Mouse (Mus musculus) embryonic facial prominence, embryonic 10.5 days (tissue): ENCODE results near the gene Tcf7. TPM values are rescaled to one million over a fixed set of nuclear protein-coding genes. Genes with fewer than 3 reads are reported as not detected.

ENCODE experiments used
- DNase-seq: peaks from one replicate; pipeline ENCODE4 v3.0.0-alpha.2; 2017; ENCODE audit warnings: low spot score
- H3K27ac ChIP-seq: fragments of 300-500 bp; sonication (generic); replicated peaks from 2 replicates; pipeline ENCODE4 v1.5.1; 2016; ENCODE audit warnings: mild to moderate bottlenecking
- H3K27me3 ChIP-seq: fragments of 300-500 bp; sonication (generic); replicated peaks from 2 replicates; pipeline ENCODE4 v1.6.1; 2016; ENCODE audit warnings: low read depth, mild to moderate bottlenecking; ENCODE audit not compliant: poor library complexity, severe bottlenecking
- H3K36me3 ChIP-seq: fragments of 300-500 bp; sonication (generic); replicated peaks from 2 replicates; pipeline ENCODE4 v1.6.1; 2016; ENCODE audit warnings: mild to moderate bottlenecking, moderate library complexity
- H3K4me1 ChIP-seq: fragments of 300-500 bp; sonication (generic); 2 replicates; pipeline ENCODE4 v1.6.1; 2016
- H3K4me3 ChIP-seq: fragments of 300-500 bp; sonication (generic); 2 replicates; pipeline ENCODE4 v1.5.1; 2016; ENCODE audit warnings: mild to moderate bottlenecking, moderate library complexity
- H3K9me3 ChIP-seq: fragments of 300-500 bp; sonication (generic); 2 replicates; pipeline ENCODE4 v1.6.1; 2016; ENCODE audit warnings: mild to moderate bottlenecking
- WGBS: fragments of 180-500 bp; shearing (Covaris S2); methylation state at CpG from one replicate; pipeline ENCODE4 v1.1.7; 2016; 5-methylcytosine and 5-hydroxymethylcytosine counted together
- polyA plus RNA-seq: library from polyadenylated mRNA; unstranded; fragments of >200 nt; fragmentation: Nextera tagmentation; extraction: Ambion mirVana; gene quantifications from 2 replicates; pipeline ENCODE4 v1.2.1, GENCODE M21; 2016

The Tcf7 gene
- polyA plus RNA-seq, 1 experiment from 2014 or later: 11.3 TPM

GRCm38 (mm10) chr11:52255077-52255476, 27.7 kb downstream of the Tcf7 start:
- peaks cover 12% of the 10 kb centered on the region; the same call in 1 of the 2 replicates for H3K4me1 ChIP-seq
- no peaks in the 10 kb centered on the region for H3K9me3 ChIP-seq
- peaks cover 58% of the 10 kb centered on the region for H3K36me3 ChIP-seq
- no peak overlapping the region for H3K27ac ChIP-seq
- DNase-seq: no peak
- H3K4me3 ChIP-seq: no peak overlapping the region
- H3K27me3 ChIP-seq: no peaks in the 10 kb centered on the region
- WGBS: 89% methylated on average over 8 of the region's 8 CpGs

- no peak overlapping the region for H3K4me3 ChIP-seq
- H3K27me3 ChIP-seq: no peaks in the 10 kb centered on the region
- peaks cover 57% of the 10 kb centered on the region for H3K36me3 ChIP-seq
- WGBS: 71% methylated on average over 11 of the region's 11 CpGs
- H3K9me3 ChIP-seq: no peaks in the 10 kb centered on the region
- DNase-seq: peak; percentile 67
- peaks cover 12% of the 10 kb centered on the region; the same call in 1 of the 2 replicates for H3K4me1 ChIP-seq
- H3K27ac ChIP-seq: no peak overlapping the region
Measured at GRCm38 (mm10) chr11:52253674-52254375, 29.0 kb downstream of the Tcf7 start.

GRCm38 (mm10) chr11:52252692-52253091, 30.1 kb downstream of the Tcf7 start:
- no peak overlapping the region for H3K4me3 ChIP-seq
- H3K27ac ChIP-seq: no peak overlapping the region
- peaks cover 60% of the 10 kb centered on the region for H3K36me3 ChIP-seq
- 0 out of 2 replicates have a peak, but pooled peaks cover under 1% of the 10 kb centered on the region for H3K4me1 ChIP-seq
- no peaks in the 10 kb centered on the region for H3K9me3 ChIP-seq
- no peak for DNase-seq
- H3K27me3 ChIP-seq: no peaks in the 10 kb centered on the region
- 78% methylated on average over 1 of the region's 1 CpGs for WGBS

- no peak for DNase-seq
- peaks cover 60% of the 10 kb centered on the region for H3K36me3 ChIP-seq
- WGBS: 79% methylated on average over 5 of the region's 5 CpGs
- no peak overlapping the region for H3K4me3 ChIP-seq
- H3K4me1 ChIP-seq: no peaks in the 10 kb centered on the region
- H3K9me3 ChIP-seq: no peaks in the 10 kb centered on the region
- H3K27ac ChIP-seq: no peak overlapping the region
- H3K27me3 ChIP-seq: no peaks in the 10 kb centered on the region
Measured at GRCm38 (mm10) chr11:52251770-52252169, 31.0 kb downstream of the Tcf7 start.

- Histone ChIP-seq H3K4me3 (no peak overlapping the region), H3K4me1 (no peaks in the 10 kb centered on the region), H3K27ac (no peak overlapping the region), H3K9me3 (no peaks in the 10 kb centered on the region), H3K36me3 (peaks cover 66% of the 10 kb centered on the region), H3K27me3 (no peaks in the 10 kb centered on the region)
- no peak for DNase-seq
- WGBS: 92% methylated on average over 2 of the region's 2 CpGs
Measured at GRCm38 (mm10) chr11:52249452-52249851, 33.4 kb downstream of the Tcf7 start.

GRCm38 (mm10) chr11:52240898-52241542, 41.8 kb downstream of the Tcf7 start:
- no peaks in the 10 kb centered on the region for H3K27me3 ChIP-seq
- peaks cover 96% of the 10 kb centered on the region for H3K36me3 ChIP-seq
- WGBS: 89% methylated on average over 4 of the region's 4 CpGs

GRCm38 (mm10) chr11:52234509-52234908, 48.3 kb downstream of the Tcf7 start:
- H3K27ac ChIP-seq: no peak overlapping the region
- no peaks in the 10 kb centered on the region for H3K27me3 ChIP-seq
- no peaks in the 10 kb centered on the region for H3K9me3 ChIP-seq
- DNase-seq: no peak
- H3K36me3 ChIP-seq: peaks cover 48% of the 10 kb centered on the region
- H3K4me3 ChIP-seq: no peak overlapping the region
- peaks cover 26% of the 10 kb centered on the region for H3K4me1 ChIP-seq

More at GRCm38 (mm10) chr11:52240898-52241542, 41.8 kb downstream of the Tcf7 start:
- Histone ChIP-seq H3K4me3 (no peak overlapping the region), H3K9me3 (no peaks in the 10 kb centered on the region), H3K4me1 (no peaks in the 10 kb centered on the region), H3K27ac (no peak overlapping the region)
- DNase-seq: no peak

- no peaks in the 10 kb centered on the region for H3K9me3 ChIP-seq
- WGBS: 93% methylated on average over 1 of the region's 1 CpGs
- no peaks in the 10 kb centered on the region for H3K27me3 ChIP-seq
- peaks cover 26% of the 10 kb centered on the region for H3K4me1 ChIP-seq
- peaks cover 42% of the 10 kb centered on the region for H3K36me3 ChIP-seq
- no peak overlapping the region for H3K27ac ChIP-seq
- no peak for DNase-seq
- H3K4me3 ChIP-seq: peak overlapping the region; percentile 99
Measured at GRCm38 (mm10) chr11:52233906-52234305, 48.9 kb downstream of the Tcf7 start.

GRCm38 (mm10) chr11:52233043-52233653, 49.7 kb downstream of the Tcf7 start:
- H3K27ac ChIP-seq: no peak overlapping the region

GRCm38 (mm10) chr11:52231606-52232541, 50.9 kb downstream of the Tcf7 start, which contains the start of gene Skp1a:
Gene Skp1a, plus strand, starts transcription at chr11:52231995.
- peak within 1 kb of the TSS; percentile 99 for H3K27ac ChIP-seq
- no peaks in the 10 kb centered on the region for H3K27me3 ChIP-seq
- peaks cover 32% of the 10 kb centered on the region for H3K4me1 ChIP-seq
- peak within 1 kb of the TSS; percentile 99 for H3K4me3 ChIP-seq
- peaks cover 22% of the 10 kb centered on the region for H3K36me3 ChIP-seq
- no peaks in the 10 kb centered on the region for H3K9me3 ChIP-seq
- WGBS: under 1% methylated on average over 87 of the region's 87 CpGs
- peak; percentile 93 for DNase-seq

More at GRCm38 (mm10) chr11:52233043-52233653, 49.7 kb downstream of the Tcf7 start:
- H3K4me3 ChIP-seq: peak overlapping the region; percentile 99
- peaks cover 35% of the 10 kb centered on the region for H3K36me3 ChIP-seq
- H3K9me3 ChIP-seq: no peaks in the 10 kb centered on the region
- H3K27me3 ChIP-seq: no peaks in the 10 kb centered on the region
- 33% methylated on average over 3 of the region's 3 CpGs for WGBS
- DNase-seq: no peak
- H3K4me1 ChIP-seq: peaks cover 26% of the 10 kb centered on the region

GRCm38 (mm10) chr11:52230694-52231093, 52.1 kb downstream of the Tcf7 start:
- Histone ChIP-seq H3K27ac (peak overlapping the region; percentile 99), H3K4me3 (peak overlapping the region; percentile 99), H3K27me3 (no peaks in the 10 kb centered on the region), H3K4me1 (peaks cover 32% of the 10 kb centered on the region), H3K9me3 (no peaks in the 10 kb centered on the region), H3K36me3 (peaks cover 10% of the 10 kb centered on the region)
- 63% methylated on average over 5 of the region's 5 CpGs for WGBS
- DNase-seq: no peak
